Mouse (Mus musculus) stomach, embryonic 16.5 days (tissue): ENCODE data around the gene Gm26920. TPM values are rescaled to one million over a fixed set of nuclear protein-coding genes. Genes with fewer than 3 reads are reported as not detected.

Source experiments
- ATAC-seq: fragments of 200-750 bp; cut with Nextera tagmentation; 2 replicates; pipeline ENCODE4 v1.8.0; 2017; ENCODE audit warnings: moderate number of reproducible peaks, moderate TSS enrichment; ENCODE audit not compliant: insufficient read depth, low FRiP score
- H3K27ac ChIP-seq: fragments of 300-500 bp; sonication (generic); 2 replicates; pipeline ENCODE4 v1.5.1; 2014; ENCODE audit warnings: low read length
- H3K27me3 ChIP-seq: fragments of 300-500 bp; sonication (generic); 2 replicates; pipeline ENCODE4 v1.6.1; 2014; ENCODE audit warnings: low read length, control low read depth, mixed read lengths; ENCODE audit not compliant: control insufficient read depth, insufficient read depth
- H3K36me3 ChIP-seq: fragments of 300-500 bp; sonication (generic); 2 replicates; pipeline ENCODE4 v1.6.1; 2014; ENCODE audit warnings: low read length; ENCODE audit not compliant: control insufficient read depth, insufficient read depth
- H3K4me1 ChIP-seq: fragments of 300-500 bp; sonication (generic); 2 replicates; pipeline ENCODE4 v1.6.1; 2014; ENCODE audit warnings: low read length, control low read depth, mixed read lengths; ENCODE audit not compliant: control insufficient read depth, insufficient read depth
- H3K4me2 ChIP-seq: fragments of 300-500 bp; sonication (generic); 2 replicates; pipeline ENCODE4 v1.6.1; 2014; ENCODE audit warnings: low read depth, low read length, mixed read lengths
- H3K4me3 ChIP-seq: fragments of 300-500 bp; sonication (generic); replicated peaks from 2 replicates; pipeline ENCODE4 v1.5.1; 2014; ENCODE audit warnings: mild to moderate bottlenecking, low read length
- H3K9ac ChIP-seq: fragments of 300-500 bp; sonication (generic); 2 replicates; pipeline ENCODE4 v1.6.1; 2014; ENCODE audit warnings: low read length
- H3K9me3 ChIP-seq: fragments of 300-500 bp; sonication (generic); replicated peaks from 2 replicates; pipeline ENCODE4 v1.6.1; 2016; ENCODE audit warnings: low read length, control low read depth; ENCODE audit not compliant: control insufficient read depth
- WGBS: fragments of 180-500 bp; shearing (Covaris S2); extraction: QIAGEN DNeasy Blood & Tissue Kit; methylation state at CpG from one replicate; pipeline ENCODE4 v1.1.7; 2014; 5-methylcytosine and 5-hydroxymethylcytosine counted together
- polyA plus RNA-seq: library from polyadenylated mRNA; unstranded; fragments of >200 nt; fragmentation: Nextera tagmentation; extraction: Ambion mirVana; gene quantifications from 2 replicates; pipeline ENCODE4 v1.2.1, GENCODE M21; 2015

Gm26920 gene
- polyA plus RNA-seq, 1 experiment from 2014 or later = 0.87 TPM

GRCm38 (mm10) chr7:30031379-30031778 is 58.8 kb downstream of the Gm26920 start:
- 85% methylated on average over 3 of the region's 3 CpGs for WGBS
- H3K27ac ChIP-seq = no peak overlapping the region
- no peak for ATAC-seq
- H3K9ac ChIP-seq = no peak overlapping the region
- no peaks in the 10 kb centered on the region for H3K27me3 ChIP-seq
- no peaks in the 10 kb centered on the region for H3K4me1 ChIP-seq
- no peak overlapping the region for H3K4me2 ChIP-seq
- H3K36me3 ChIP-seq = no peaks in the 10 kb centered on the region
- no peaks in the 10 kb centered on the region for H3K9me3 ChIP-seq
- H3K4me3 ChIP-seq = no peak overlapping the region

GRCm38 (mm10) chr7:30030677-30031076 is 59.5 kb downstream of the Gm26920 start:
- Histone ChIP-seq H3K4me2 (no peak overlapping the region), H3K9ac (no peak overlapping the region), H3K4me1 (no peaks in the 10 kb centered on the region), H3K27ac (no peak overlapping the region), H3K36me3 (0 out of 2 replicates have a peak, but pooled peaks cover 3% of the 10 kb centered on the region), H3K4me3 (no peak overlapping the region), H3K9me3 (no peaks in the 10 kb centered on the region), H3K27me3 (no peaks in the 10 kb centered on the region)
- 31% methylated on average over 6 of the region's 6 CpGs for WGBS
- no peak for ATAC-seq

GRCm38 (mm10) chr7:30028572-30028971 is 61.6 kb downstream of the Gm26920 start:
- Histone ChIP-seq H3K36me3 (0 out of 2 replicates have a peak, but pooled peaks cover 7% of the 10 kb centered on the region), H3K4me1 (no peaks in the 10 kb centered on the region), H3K27ac (no peak overlapping the region), H3K4me3 (no peak overlapping the region), H3K9ac (no peak overlapping the region), H3K9me3 (no peaks in the 10 kb centered on the region), H3K4me2 (no peak overlapping the region), H3K27me3 (no peaks in the 10 kb centered on the region)
- 82% methylated on average over 3 of the region's 3 CpGs for WGBS
- no peak for ATAC-seq

- no peak for ATAC-seq
- Histone ChIP-seq H3K27me3 (no peaks in the 10 kb centered on the region), H3K36me3 (peaks cover 19% of the 10 kb centered on the region), H3K4me3 (no peak overlapping the region), H3K9me3 (no peaks in the 10 kb centered on the region), H3K9ac (no peak overlapping the region), H3K4me1 (no peaks in the 10 kb centered on the region), H3K4me2 (no peak overlapping the region), H3K27ac (no peak overlapping the region)
- 67% methylated on average over 4 of the region's 4 CpGs for WGBS
Observed at GRCm38 (mm10) chr7:30027331-30027730, 62.9 kb downstream of the Gm26920 start.

- Histone ChIP-seq H3K4me1 (no peaks in the 10 kb centered on the region), H3K27ac (no peak overlapping the region), H3K27me3 (no peaks in the 10 kb centered on the region), H3K36me3 (peaks cover 22% of the 10 kb centered on the region), H3K4me3 (no peak overlapping the region), H3K4me2 (no peak overlapping the region), H3K9me3 (no peaks in the 10 kb centered on the region), H3K9ac (no peak overlapping the region)
- no peak for ATAC-seq
- WGBS = 82% methylated on average over 5 of the region's 5 CpGs
Observed at GRCm38 (mm10) chr7:30025358-30025757, 64.9 kb downstream of the Gm26920 start.

GRCm38 (mm10) chr7:30023800-30024199 is 66.4 kb downstream of the Gm26920 start:
- Histone ChIP-seq H3K9me3 (no peaks in the 10 kb centered on the region), H3K4me3 (no peak overlapping the region), H3K9ac (no peak overlapping the region), H3K36me3 (peaks cover 23% of the 10 kb centered on the region), H3K27ac (no peak overlapping the region), H3K4me2 (no peak overlapping the region), H3K4me1 (no peaks in the 10 kb centered on the region), H3K27me3 (no peaks in the 10 kb centered on the region)
- 75% methylated on average over 8 of the region's 8 CpGs for WGBS
- ATAC-seq = no peak

- no peak overlapping the region for H3K4me3 ChIP-seq
- no peaks in the 10 kb centered on the region for H3K9me3 ChIP-seq
- no peak overlapping the region for H3K27ac ChIP-seq
- no peaks in the 10 kb centered on the region for H3K27me3 ChIP-seq
- no peak overlapping the region for H3K4me2 ChIP-seq
- WGBS = 95% methylated on average over 9 of the region's 9 CpGs
- H3K4me1 ChIP-seq = no peaks in the 10 kb centered on the region
- no peak overlapping the region for H3K9ac ChIP-seq
- peaks cover 27% of the 10 kb centered on the region for H3K36me3 ChIP-seq
- no peak for ATAC-seq
Observed at GRCm38 (mm10) chr7:30023324-30023723, 66.9 kb downstream of the Gm26920 start.

- Histone ChIP-seq H3K4me2 (no peak overlapping the region), H3K27ac (no peak overlapping the region), H3K9ac (no peak overlapping the region), H3K4me1 (no peaks in the 10 kb centered on the region), H3K36me3 (peaks cover 46% of the 10 kb centered on the region), H3K4me3 (no peak overlapping the region), H3K27me3 (no peaks in the 10 kb centered on the region), H3K9me3 (no peaks in the 10 kb centered on the region)
- 92% methylated on average over 2 of the region's 2 CpGs for WGBS
- no peak for ATAC-seq
Observed at GRCm38 (mm10) chr7:30019543-30019942, 70.7 kb downstream of the Gm26920 start.

GRCm38 (mm10) chr7:30017226-30017625 is 73.0 kb downstream of the Gm26920 start:
- ATAC-seq = no peak
- Histone ChIP-seq H3K4me2 (no peak overlapping the region), H3K27ac (no peak overlapping the region), H3K9ac (no peak overlapping the region), H3K4me3 (no peak overlapping the region), H3K9me3 (no peaks in the 10 kb centered on the region), H3K27me3 (no peaks in the 10 kb centered on the region), H3K36me3 (peaks cover 32% of the 10 kb centered on the region), H3K4me1 (no peaks in the 10 kb centered on the region)
- 94% methylated on average over 6 of the region's 6 CpGs for WGBS

- WGBS = 78% methylated on average over 4 of the region's 4 CpGs
- Histone ChIP-seq H3K4me2 (no peak overlapping the region), H3K27me3 (no peaks in the 10 kb centered on the region), H3K9me3 (no peaks in the 10 kb centered on the region), H3K9ac (no peak overlapping the region), H3K36me3 (peaks cover 22% of the 10 kb centered on the region), H3K4me1 (no peaks in the 10 kb centered on the region; the same call in 1 of the 2 replicates), H3K27ac (no peak overlapping the region), H3K4me3 (no peak overlapping the region)
- ATAC-seq = no peak
Observed at GRCm38 (mm10) chr7:30012956-30013363, 77.2 kb downstream of the Gm26920 start.
